Mouse (Mus musculus): ENCODE results near the gene Grm1. TPM values are rescaled to one million over a fixed set of nuclear protein-coding genes. Genes with fewer than 3 reads are reported as not detected.

The Grm1 gene
- polyA plus RNA-seq, 1 experiment from 2014 or later = 0.07 TPM

DNA sequence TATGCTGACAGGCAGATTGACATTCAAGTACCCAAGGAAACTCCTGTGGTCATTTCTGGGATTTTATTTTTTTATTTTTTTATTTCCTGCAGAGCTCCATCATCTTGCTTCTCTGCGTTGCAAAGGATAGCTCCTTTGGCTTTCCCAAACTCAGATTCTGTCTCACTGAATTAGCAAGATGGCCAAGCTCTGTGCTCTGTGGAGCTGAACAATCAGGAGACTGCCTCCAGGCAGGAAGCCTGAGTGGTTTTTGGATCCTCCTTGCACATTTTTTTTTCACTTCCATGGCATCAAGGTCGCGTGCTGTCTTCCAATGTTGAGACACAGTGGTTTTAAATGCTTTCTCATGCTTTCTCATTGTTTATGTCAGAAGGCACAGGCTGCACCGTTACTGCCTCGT is 347.6 kb downstream of the Grm1 start:
- 39% methylated on average over 5 of the region's 5 CpGs for WGBS
- no peak overlapping the region for H3K27ac ChIP-seq (replicated peaks; ENCODE audit: low read depth, low read length)
- no peak for DNase-seq (ENCODE audit: low spot score)

DNA sequence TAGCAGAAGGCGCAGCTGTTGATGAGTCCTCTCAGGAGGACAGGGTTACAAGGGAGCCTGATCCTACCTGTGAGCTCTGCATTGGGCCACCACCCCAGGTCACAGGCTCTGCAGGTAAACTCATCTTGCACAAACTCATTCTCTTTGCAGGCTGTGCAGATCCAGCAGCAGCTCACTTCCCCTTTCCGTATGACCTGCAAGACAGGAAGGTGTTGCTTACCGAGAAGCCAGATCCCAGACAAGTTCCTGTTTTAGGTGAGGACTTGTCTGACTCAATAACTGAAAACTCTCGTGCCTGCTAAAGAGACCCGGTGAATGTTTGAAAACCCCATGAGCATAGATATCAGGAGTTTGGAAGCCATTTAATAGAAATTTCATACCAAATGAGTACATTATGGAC is 349.1 kb downstream of the Grm1 start:
- H3K9me3 ChIP-seq (replicated peaks; ENCODE audit: control insufficient read depth, low read length) = no peaks in the 10 kb centered on the region
- no peak overlapping the region for H3K9ac ChIP-seq (replicated peaks; ENCODE audit: low read length)
- 86% methylated on average over 5 of the region's 5 CpGs for WGBS
- H3K4me1 ChIP-seq (ENCODE audit: control insufficient read depth, insufficient read depth, low read length) = 0 out of 2 replicates have a peak, but pooled peaks cover 2% of the 10 kb centered on the region
- ATAC-seq (replicated peaks; ENCODE audit: insufficient number of reproducible peaks, low FRiP score, low TSS enrichment, low read depth) = no peak
- no peaks in the 10 kb centered on the region for H3K27me3 ChIP-seq (ENCODE audit: control insufficient read depth, insufficient read depth, low read length)
- no peak overlapping the region for H3K4me3 ChIP-seq (ENCODE audit: low read depth, low read length)
- no peaks in the 10 kb centered on the region for H3K36me3 ChIP-seq (replicated peaks; ENCODE audit: control insufficient read depth, insufficient read depth, low read depth, low read length)
- no peak for DNase-seq (ENCODE audit: low spot score)
- no peak overlapping the region for H3K4me2 ChIP-seq (ENCODE audit: low read depth, low read length)
- no peak overlapping the region for H3K27ac ChIP-seq (replicated peaks; ENCODE audit: low read depth, low read length)

More for the DNA sequence above, 347.6 kb downstream of the Grm1 start:
- Histone ChIP-seq H3K4me3 (ENCODE audit: low read depth, low read length) (no peak overlapping the region), H3K36me3 (replicated peaks; ENCODE audit: control insufficient read depth, insufficient read depth, low read depth, low read length) (no peaks in the 10 kb centered on the region), H3K9me3 (replicated peaks; ENCODE audit: control insufficient read depth, low read length) (no peaks in the 10 kb centered on the region), H3K4me1 (ENCODE audit: control insufficient read depth, insufficient read depth, low read length) (0 out of 2 replicates have a peak, but pooled peaks cover 2% of the 10 kb centered on the region), H3K9ac (replicated peaks; ENCODE audit: low read length) (no peak overlapping the region), H3K4me2 (ENCODE audit: low read depth, low read length) (no peak overlapping the region), H3K27me3 (ENCODE audit: control insufficient read depth, insufficient read depth, low read length) (no peaks in the 10 kb centered on the region)
- ATAC-seq (replicated peaks; ENCODE audit: insufficient number of reproducible peaks, low FRiP score, low TSS enrichment, low read depth) = no peak

DNA sequence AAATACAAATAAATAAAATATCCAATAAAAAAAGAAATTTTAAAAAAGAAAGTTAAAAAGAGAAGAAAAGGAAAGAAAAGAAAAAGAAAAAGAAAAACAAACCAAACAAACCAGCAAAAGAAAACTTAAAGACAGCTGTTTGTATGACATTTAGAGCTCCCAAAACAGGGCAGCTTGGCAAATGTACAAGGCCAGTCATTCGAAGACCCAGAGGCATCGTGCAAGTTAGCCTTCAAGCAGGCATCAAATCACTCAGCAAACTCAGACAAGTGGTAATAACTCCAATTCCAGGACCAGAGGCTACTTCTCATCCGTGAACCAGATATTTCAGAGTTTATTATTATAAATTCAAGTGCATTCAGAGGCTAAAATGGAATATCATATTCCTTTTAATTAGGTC is 355.7 kb downstream of the Grm1 start:
- no peak for DNase-seq (ENCODE audit: low spot score)
- no peak for ATAC-seq (replicated peaks; ENCODE audit: insufficient number of reproducible peaks, low FRiP score, low TSS enrichment, low read depth)
- Histone ChIP-seq H3K4me1 (ENCODE audit: control insufficient read depth, insufficient read depth, low read length) (no peaks in the 10 kb centered on the region), H3K4me3 (ENCODE audit: low read depth, low read length) (no peak overlapping the region), H3K27me3 (ENCODE audit: control insufficient read depth, insufficient read depth, low read length) (no peaks in the 10 kb centered on the region), H3K4me2 (ENCODE audit: low read depth, low read length) (no peak overlapping the region), H3K27ac (replicated peaks; ENCODE audit: low read depth, low read length) (no peak overlapping the region), H3K9me3 (replicated peaks; ENCODE audit: control insufficient read depth, low read length) (no peaks in the 10 kb centered on the region), H3K36me3 (replicated peaks; ENCODE audit: control insufficient read depth, insufficient read depth, low read depth, low read length) (no peaks in the 10 kb centered on the region), H3K9ac (replicated peaks; ENCODE audit: low read length) (no peak overlapping the region)
- 80% methylated on average over 3 of the region's 3 CpGs for WGBS

DNA sequence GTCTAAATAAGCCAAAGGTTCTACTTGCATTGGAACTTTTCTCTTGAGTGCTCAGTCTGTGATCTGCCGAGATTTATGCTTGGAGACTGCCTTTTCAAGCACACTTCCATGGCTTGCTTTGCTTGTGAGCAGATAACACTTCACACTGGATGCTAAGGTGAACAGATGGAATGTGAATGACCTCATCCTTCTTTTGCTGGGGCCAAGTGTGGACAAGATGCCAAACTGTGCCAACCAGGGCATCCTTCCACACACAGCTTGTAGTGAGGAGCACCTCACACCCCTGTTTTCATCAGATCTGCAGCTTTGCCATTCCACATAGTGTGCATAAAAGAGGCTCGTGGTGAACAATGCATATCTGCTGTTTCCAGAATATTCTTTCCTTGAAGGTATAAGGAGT is 371.3 kb downstream of the Grm1 start:
- Histone ChIP-seq H3K9ac (replicated peaks; ENCODE audit: low read length) (no peak overlapping the region), H3K4me3 (ENCODE audit: low read depth, low read length) (no peak overlapping the region), H3K27ac (replicated peaks; ENCODE audit: low read depth, low read length) (no peak overlapping the region), H3K4me2 (ENCODE audit: low read depth, low read length) (no peak overlapping the region), H3K9me3 (replicated peaks; ENCODE audit: control insufficient read depth, low read length) (no peaks in the 10 kb centered on the region), H3K4me1 (ENCODE audit: control insufficient read depth, insufficient read depth, low read length) (no peaks in the 10 kb centered on the region), H3K27me3 (ENCODE audit: control insufficient read depth, insufficient read depth, low read length) (no peaks in the 10 kb centered on the region), H3K36me3 (replicated peaks; ENCODE audit: control insufficient read depth, insufficient read depth, low read depth, low read length) (no peaks in the 10 kb centered on the region)
- no peak for ATAC-seq (replicated peaks; ENCODE audit: insufficient number of reproducible peaks, low FRiP score, low TSS enrichment, low read depth)
- DNase-seq (ENCODE audit: low spot score) = no peak
- 78% methylated on average over 2 of the region's 2 CpGs for WGBS

DNA sequence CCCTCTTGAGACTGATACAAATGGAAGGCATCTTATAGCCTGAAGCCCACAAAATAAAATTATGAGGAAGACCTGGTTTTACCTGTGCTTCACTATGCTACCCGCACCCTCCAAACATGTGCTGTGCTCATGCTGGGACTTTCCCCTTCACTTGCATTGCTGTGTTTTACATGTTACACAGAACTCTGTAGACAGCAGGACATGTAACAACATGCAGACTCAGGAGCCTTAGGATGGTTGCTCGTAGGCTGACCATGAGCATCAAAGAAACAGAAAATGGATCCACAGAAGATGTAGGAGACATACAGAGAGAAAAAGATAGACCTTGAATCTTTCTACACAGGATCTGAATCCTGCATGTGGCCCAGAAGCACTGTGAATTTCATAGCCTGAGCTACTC is 371.8 kb downstream of the Grm1 start:
- Histone ChIP-seq H3K9me3 (replicated peaks; ENCODE audit: control insufficient read depth, low read length) (no peaks in the 10 kb centered on the region), H3K27me3 (ENCODE audit: control insufficient read depth, insufficient read depth, low read length) (no peaks in the 10 kb centered on the region), H3K4me3 (ENCODE audit: low read depth, low read length) (no peak overlapping the region), H3K4me1 (ENCODE audit: control insufficient read depth, insufficient read depth, low read length) (no peaks in the 10 kb centered on the region), H3K27ac (replicated peaks; ENCODE audit: low read depth, low read length) (no peak overlapping the region), H3K9ac (replicated peaks; ENCODE audit: low read length) (no peak overlapping the region), H3K36me3 (replicated peaks; ENCODE audit: control insufficient read depth, insufficient read depth, low read depth, low read length) (no peaks in the 10 kb centered on the region), H3K4me2 (ENCODE audit: low read depth, low read length) (no peak overlapping the region)
- ATAC-seq (replicated peaks; ENCODE audit: insufficient number of reproducible peaks, low FRiP score, low TSS enrichment, low read depth) = no peak
- no peak for DNase-seq (ENCODE audit: low spot score)
- WGBS = 89% methylated on average over 2 of the region's 2 CpGs

DNA sequence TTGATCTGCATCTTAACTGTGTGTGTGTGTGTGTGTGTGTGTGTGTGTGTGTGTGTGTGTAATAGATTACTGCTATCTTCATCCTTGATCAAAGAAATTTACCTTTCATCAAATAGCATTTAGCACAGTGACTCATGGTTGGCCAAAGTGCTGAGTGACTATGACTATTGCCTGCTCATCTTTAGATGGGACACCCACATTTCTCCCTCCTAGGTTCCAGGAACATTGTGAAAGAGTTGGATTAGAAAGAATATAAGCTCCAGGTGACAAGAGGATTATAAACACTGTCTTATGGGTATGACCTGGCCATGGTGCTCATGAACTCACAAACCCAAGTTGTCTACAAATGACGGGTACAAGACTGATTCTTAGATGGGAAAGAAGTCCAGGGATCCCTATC is 374.1 kb downstream of the Grm1 start:
- WGBS = 81% methylated on average over 1 of the region's 1 CpGs
- ATAC-seq (replicated peaks; ENCODE audit: insufficient number of reproducible peaks, low FRiP score, low TSS enrichment, low read depth) (no peak), DNase-seq (ENCODE audit: low spot score) (no peak)
- Histone ChIP-seq H3K27ac (replicated peaks; ENCODE audit: low read depth, low read length) (no peak overlapping the region), H3K9me3 (replicated peaks; ENCODE audit: control insufficient read depth, low read length) (no peaks in the 10 kb centered on the region), H3K4me2 (ENCODE audit: low read depth, low read length) (no peak overlapping the region), H3K4me1 (ENCODE audit: control insufficient read depth, insufficient read depth, low read length) (no peaks in the 10 kb centered on the region), H3K4me3 (ENCODE audit: low read depth, low read length) (no peak overlapping the region), H3K36me3 (replicated peaks; ENCODE audit: control insufficient read depth, insufficient read depth, low read depth, low read length) (no peaks in the 10 kb centered on the region), H3K27me3 (ENCODE audit: control insufficient read depth, insufficient read depth, low read length) (no peaks in the 10 kb centered on the region), H3K9ac (replicated peaks; ENCODE audit: low read length) (no peak overlapping the region)

DNA sequence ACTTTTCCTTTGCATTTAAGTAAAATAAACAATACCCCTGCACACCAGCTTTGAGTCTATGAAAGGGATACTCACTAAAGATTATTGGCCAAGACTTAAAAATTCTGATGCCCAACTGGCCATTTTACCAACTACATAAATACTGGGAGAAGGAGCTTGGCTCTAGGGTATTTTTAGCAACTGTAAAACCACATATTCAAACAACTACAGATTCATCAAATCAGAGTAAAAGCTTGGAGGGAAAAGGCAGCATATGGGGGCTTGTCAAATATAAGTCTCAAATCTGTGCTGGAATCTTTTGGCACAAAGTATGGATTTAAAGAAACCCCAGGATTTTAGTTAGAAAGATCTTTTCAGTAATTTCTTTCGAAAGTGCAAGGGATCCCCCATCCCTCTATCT is 380.8 kb downstream of the Grm1 start:
- no peak for ATAC-seq (replicated peaks; ENCODE audit: insufficient number of reproducible peaks, low FRiP score, low TSS enrichment, low read depth)
- H3K4me3 ChIP-seq (ENCODE audit: low read depth, low read length) = no peak overlapping the region
- 88% methylated on average over 1 of the region's 1 CpGs for WGBS
- H3K9me3 ChIP-seq (replicated peaks; ENCODE audit: control insufficient read depth, low read length) = no peaks in the 10 kb centered on the region
- no peaks in the 10 kb centered on the region for H3K27me3 ChIP-seq (ENCODE audit: control insufficient read depth, insufficient read depth, low read length)
- DNase-seq (ENCODE audit: low spot score) = no peak
- no peak overlapping the region for H3K27ac ChIP-seq (replicated peaks; ENCODE audit: low read depth, low read length)
- no peak overlapping the region for H3K9ac ChIP-seq (replicated peaks; ENCODE audit: low read length)
- H3K36me3 ChIP-seq (replicated peaks; ENCODE audit: control insufficient read depth, insufficient read depth, low read depth, low read length) = no peaks in the 10 kb centered on the region
- H3K4me2 ChIP-seq (ENCODE audit: low read depth, low read length) = no peak overlapping the region
- no peaks in the 10 kb centered on the region for H3K4me1 ChIP-seq (ENCODE audit: control insufficient read depth, insufficient read depth, low read length)

DNA sequence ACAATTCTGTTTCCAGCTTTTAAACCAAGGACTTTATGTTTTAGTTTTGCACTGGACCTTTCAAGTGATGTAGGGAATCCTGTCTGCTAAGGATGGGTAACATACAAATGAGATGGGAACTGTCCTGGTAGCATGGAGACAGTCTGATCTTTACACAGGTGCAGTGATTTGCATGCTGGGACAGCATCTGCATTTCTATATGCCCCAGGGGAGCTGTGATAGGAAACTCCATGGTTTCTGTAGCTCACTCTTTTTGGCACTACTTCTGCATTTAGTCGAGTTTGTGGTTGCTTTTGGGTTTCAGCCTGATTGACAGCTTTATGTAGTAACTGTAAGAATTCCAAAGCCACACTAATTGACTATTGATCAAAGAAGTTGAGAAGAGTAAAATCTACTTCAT is 381.3 kb downstream of the Grm1 start:
- Histone ChIP-seq H3K4me3 (ENCODE audit: low read depth, low read length) (no peak overlapping the region), H3K27me3 (ENCODE audit: control insufficient read depth, insufficient read depth, low read length) (no peaks in the 10 kb centered on the region), H3K36me3 (replicated peaks; ENCODE audit: control insufficient read depth, insufficient read depth, low read depth, low read length) (no peaks in the 10 kb centered on the region), H3K9me3 (replicated peaks; ENCODE audit: control insufficient read depth, low read length) (no peaks in the 10 kb centered on the region), H3K4me1 (ENCODE audit: control insufficient read depth, insufficient read depth, low read length) (no peaks in the 10 kb centered on the region), H3K4me2 (ENCODE audit: low read depth, low read length) (no peak overlapping the region), H3K9ac (replicated peaks; ENCODE audit: low read length) (no peak overlapping the region), H3K27ac (replicated peaks; ENCODE audit: low read depth, low read length) (no peak overlapping the region)
- ATAC-seq (replicated peaks; ENCODE audit: insufficient number of reproducible peaks, low FRiP score, low TSS enrichment, low read depth) (no peak), DNase-seq (ENCODE audit: low spot score) (no peak)
- WGBS = 47% methylated on average over 1 of the region's 1 CpGs
